Mouse (Mus musculus): ENCODE measurements around the gene Capns1.

GRCm38 (mm10) chr7:30200200-30200599 lies 1.6 kb upstream of the Capns1 start:
- TF ChIP-seq CTCF (IDR thresholded peaks at IDR 0.05; ENCODE audit: low read depth, low read length) (no peak), POLR2A (IDR thresholded peaks at IDR 0.05; ENCODE audit: insufficient read depth, low read length) (no peak), EP300 (IDR thresholded peaks at IDR 0.05; ENCODE audit: insufficient read depth, low read depth, low read length) (no peak)
